Mouse (Mus musculus): ENCODE measurements at regions not wholly inside any gene's neighbourhood (a gene's known extent, or its start where the extent isn't known, plus 50 kb on each side); places are given as distances from the start of the nearest gene placed in this dataset.

DNA sequence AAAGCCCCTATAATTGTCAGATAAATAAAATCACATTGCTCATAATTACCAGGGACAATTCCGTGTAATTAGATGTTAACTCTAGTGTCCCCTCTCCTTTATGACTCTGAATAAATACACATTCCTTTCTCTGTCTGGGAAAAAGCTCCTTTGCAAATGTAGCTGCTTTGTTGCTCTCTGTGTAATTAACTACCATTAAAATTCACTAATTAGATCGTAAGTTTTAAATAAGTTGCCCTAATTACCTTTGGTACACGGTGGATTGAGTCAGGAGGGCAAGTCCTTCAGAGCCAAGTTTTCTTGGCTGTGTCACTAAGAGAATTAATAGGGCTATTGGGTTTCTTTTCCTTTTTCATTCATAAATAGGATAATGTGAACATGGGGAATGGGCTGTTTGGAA lies 834.7 kb downstream of the Tlr4 start:
- DNase-seq, result no peak

DNA sequence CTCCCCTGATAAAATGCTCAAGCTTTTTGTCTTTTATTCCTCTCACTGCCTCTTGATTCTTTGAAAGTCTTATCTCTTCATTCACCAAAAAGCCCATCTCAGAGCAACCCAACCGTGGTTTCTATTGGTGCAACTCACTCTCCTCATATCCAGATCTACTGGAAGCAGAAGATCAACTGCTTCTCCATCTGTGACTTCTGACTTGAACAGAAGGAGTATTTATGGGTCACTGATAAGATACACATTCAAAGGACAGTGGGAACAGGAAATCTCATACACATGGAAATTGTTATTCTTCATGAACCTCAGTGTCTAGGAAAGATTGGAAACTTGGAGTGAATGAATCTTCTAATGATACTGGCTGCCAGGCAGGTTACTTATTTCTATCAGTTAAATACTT lies 846.6 kb downstream of the Tlr4 start:
- DNase-seq, result no peak

DNA sequence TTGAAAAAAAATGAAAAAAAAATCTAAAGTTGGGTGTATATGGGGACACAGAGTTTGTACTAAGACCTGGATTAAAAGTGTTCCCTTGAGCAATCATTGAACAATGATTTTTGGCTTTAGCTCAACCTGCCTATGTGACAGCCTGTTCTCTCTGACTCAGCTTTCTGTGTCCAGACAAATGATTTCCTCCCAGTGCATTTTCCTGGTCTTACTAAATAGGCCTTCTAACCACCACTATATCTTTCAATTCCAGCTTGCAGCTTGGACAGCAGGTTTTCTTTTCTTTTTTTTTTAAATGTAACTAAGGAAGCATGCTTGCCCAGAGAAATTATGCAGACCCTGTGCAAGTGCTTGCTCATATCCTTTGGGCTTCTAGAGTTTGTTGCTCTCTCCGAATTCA lies 850.2 kb downstream of the Tlr4 start:
- DNase-seq, result peak; percentile 6

DNA sequence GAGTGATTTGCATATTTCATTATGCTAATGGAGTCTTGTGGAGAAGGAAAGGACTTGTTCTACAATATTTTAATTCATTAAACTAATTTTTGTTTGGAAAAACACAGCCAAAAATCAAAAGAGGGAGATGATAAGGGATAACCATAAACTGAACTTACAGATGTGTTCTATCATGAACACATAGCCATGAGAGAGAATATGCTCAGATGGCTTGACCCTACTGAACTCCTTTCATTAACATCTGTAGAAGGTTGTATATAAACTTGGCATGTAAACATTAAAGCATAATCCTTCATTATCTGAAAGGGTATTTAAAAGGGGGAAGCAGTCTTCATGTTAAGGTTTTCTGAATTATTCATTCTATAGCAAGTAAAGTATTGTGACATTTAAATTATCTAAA lies 871.1 kb downstream of the Tlr4 start:
- no peak for DNase-seq

Small RNA genes lying in the stretch of these regions (microRNA-seq; reads per million reads assigned to microRNA genes)
- 0 reads per million in 2 experiments for gene Gm44497
